Mouse (Mus musculus) midbrain, postnatal 0 days (tissue): Measurements from ENCODE around the gene Rpa1. TPM values are rescaled to one million over a fixed set of nuclear protein-coding genes. Genes with fewer than 3 reads are reported as not detected.
A peak's percentile ranks its signal among the peaks of the same experiment; 100 is the strongest.
"Not testable (repeated sequence)": the region's sequence is repeated elsewhere in the genome, so short reads cannot be mapped to it uniquely, and the experiment has no call there.

Experiments used
- ATAC-seq: fragments of 200-750 bp; cut with Nextera tagmentation; 2 replicates; pipeline ENCODE4 v1.8.0; 2017; ENCODE audit warnings: moderate number of reproducible peaks, mild to moderate bottlenecking, moderate TSS enrichment, moderate library complexity; ENCODE audit not compliant: low FRiP score
- DNase-seq: peaks from one replicate; pipeline ENCODE4 v3.0.0-alpha.2; 2015; ENCODE audit warnings: low spot score
- H3K27ac ChIP-seq: fragments of 300-500 bp; sonication (generic); 2 replicates; pipeline ENCODE4 v1.5.1; 2014; ENCODE audit warnings: low read depth, mild to moderate bottlenecking, low read length, mixed read lengths
- H3K27me3 ChIP-seq: fragments of 300-500 bp; sonication (generic); 2 replicates; pipeline ENCODE4 v1.6.1; 2014; ENCODE audit warnings: low read length, control low read depth, mixed read lengths; ENCODE audit not compliant: insufficient read depth
- H3K36me3 ChIP-seq: fragments of 300-500 bp; sonication (generic); 2 replicates; pipeline ENCODE4 v1.6.1; 2014; ENCODE audit warnings: low read length, control low read depth, mixed read lengths; ENCODE audit not compliant: insufficient read depth
- H3K4me1 ChIP-seq: fragments of 300-500 bp; sonication (generic); 2 replicates; pipeline ENCODE4 v1.6.1; 2014; ENCODE audit warnings: mild to moderate bottlenecking, control low read depth, antibody characterized with exemption, low read length, mixed read lengths; ENCODE audit not compliant: insufficient read depth
- H3K4me2 ChIP-seq: fragments of 300-500 bp; sonication (generic); 2 replicates; pipeline ENCODE4 v1.6.1; 2014; ENCODE audit warnings: low read depth, mild to moderate bottlenecking, low read length, mixed read lengths; ENCODE audit not compliant: poor library complexity, severe bottlenecking
- H3K4me3 ChIP-seq: fragments of 300-500 bp; sonication (generic); 2 replicates; pipeline ENCODE4 v1.5.1; 2014; ENCODE audit warnings: low read depth, mild to moderate bottlenecking, low read length, moderate library complexity
- H3K9ac ChIP-seq: fragments of 300-500 bp; sonication (generic); replicated peaks from 2 replicates; pipeline ENCODE4 v1.6.1; 2014; ENCODE audit warnings: mild to moderate bottlenecking, low read length, moderate library complexity, mixed read lengths; ENCODE audit not compliant: poor library complexity, severe bottlenecking
- H3K9me3 ChIP-seq: fragments of 300-500 bp; sonication (generic); 2 replicates; pipeline ENCODE4 v1.6.1; 2016; ENCODE audit warnings: low read length, control low read depth
- CTCF ChIP-seq: IDR thresholded peaks from 2 replicates; pipeline ENCODE4 v1.5.1; 2016; ENCODE audit warnings: antibody characterized with exemption, mild to moderate bottlenecking
- WGBS: fragments of 180-500 bp; shearing (Covaris S2); extraction: QIAGEN DNeasy Blood & Tissue Kit; methylation state at CpG from one replicate; pipeline ENCODE4 v1.1.7; 2014; 5-methylcytosine and 5-hydroxymethylcytosine counted together
- polyA plus RNA-seq: library from polyadenylated mRNA; unstranded; fragments of >200 nt; fragmentation: Nextera tagmentation; extraction: Ambion mirVana; gene quantifications from 2 replicates; pipeline ENCODE4 v1.2.1, GENCODE M21; 2015
- total RNA-seq: library from RNA; depleted of rRNA; stranded (reverse); fragments of >200 nt; gene quantifications from 2 replicates; pipeline ENCODE4 v1.2.3, GENCODE M21; 2014

Gene Rpa1
- total and polyA plus RNA-seq, 2 experiments from 2014 or later, result 43.8 to 47.6 TPM

- WGBS, result 66% methylated on average over 9 of the region's 9 CpGs
- Histone ChIP-seq H3K4me3 (no peak overlapping the region), H3K4me2 (no peak overlapping the region), H3K36me3 (peaks cover 16% of the 10 kb centered on the region), H3K27ac (no peak overlapping the region), H3K9ac (no peak overlapping the region), H3K4me1 (no peaks in the 10 kb centered on the region), H3K27me3 (no peaks in the 10 kb centered on the region), H3K9me3 (no peaks in the 10 kb centered on the region)
- TF ChIP-seq CTCF, result no peak
- DNase-seq (no peak), ATAC-seq (no peak)
These were observed 47.2 kb downstream of the Rpa1 start for GRCm38 (mm10) chr11:75300954-75301353.

- H3K4me3 ChIP-seq, result no peak overlapping the region
- H3K9me3 ChIP-seq, result no peaks in the 10 kb centered on the region
- no peak overlapping the region for H3K27ac ChIP-seq
- no peak for TF ChIP-seq CTCF
- WGBS, result 32% methylated on average over 10 of the region's 10 CpGs
- no peak for ATAC-seq
- peak; percentile 53 for DNase-seq
- H3K4me1 ChIP-seq, result no peaks in the 10 kb centered on the region; the same call in 1 of the 2 replicates
- no peak overlapping the region for H3K9ac ChIP-seq
- H3K4me2 ChIP-seq, result no peak overlapping the region
- H3K27me3 ChIP-seq, result no peaks in the 10 kb centered on the region
- peaks cover 4% of the 10 kb centered on the region for H3K36me3 ChIP-seq
These were observed 48.3 kb downstream of the Rpa1 start for GRCm38 (mm10) chr11:75299786-75300185.

GRCm38 (mm10) chr11:75298491-75298890 is 49.6 kb downstream of the Rpa1 start:
- H3K9me3 ChIP-seq, result no peaks in the 10 kb centered on the region
- no peak overlapping the region for H3K4me2 ChIP-seq
- ATAC-seq, result no peak
- no peak overlapping the region for H3K9ac ChIP-seq
- no peak for DNase-seq
- H3K4me1 ChIP-seq, result peaks cover 6% of the 10 kb centered on the region
- peaks cover 3% of the 10 kb centered on the region for H3K36me3 ChIP-seq
- WGBS, result 41% methylated on average over 11 of the region's 11 CpGs
- no peak for TF ChIP-seq CTCF
- H3K4me3 ChIP-seq, result no peak overlapping the region
- H3K27ac ChIP-seq, result no peak overlapping the region
- no peaks in the 10 kb centered on the region for H3K27me3 ChIP-seq

GRCm38 (mm10) chr11:75297631-75298030 is 50.5 kb downstream of the Rpa1 start:
- no peaks in the 10 kb centered on the region for H3K9me3 ChIP-seq
- no peak for DNase-seq
- H3K4me3 ChIP-seq, result no peak overlapping the region
- ATAC-seq, result no peak
- H3K27ac ChIP-seq, result no peak overlapping the region
- WGBS, result 84% methylated on average over 9 of the region's 9 CpGs
- no peak overlapping the region for H3K4me2 ChIP-seq
- H3K9ac ChIP-seq, result no peak overlapping the region
- H3K4me1 ChIP-seq, result peaks cover 7% of the 10 kb centered on the region
- TF ChIP-seq CTCF, result no peak
- no peaks in the 10 kb centered on the region for H3K27me3 ChIP-seq
- peaks cover 3% of the 10 kb centered on the region for H3K36me3 ChIP-seq

- Histone ChIP-seq H3K4me1 (peaks cover 15% of the 10 kb centered on the region), H3K36me3 (peaks cover 3% of the 10 kb centered on the region; the same call in 1 of the 2 replicates), H3K27ac (no peak overlapping the region), H3K27me3 (no peaks in the 10 kb centered on the region), H3K4me2 (no peak overlapping the region), H3K9me3 (no peaks in the 10 kb centered on the region), H3K4me3 (no peak overlapping the region), H3K9ac (no peak overlapping the region)
- WGBS, result 89% methylated on average over 9 of the region's 9 CpGs
- TF ChIP-seq CTCF, result no peak
- ATAC-seq, result no peak
- DNase-seq, result no peak
These were observed 51.6 kb downstream of the Rpa1 start for GRCm38 (mm10) chr11:75296406-75297005.

- 92% methylated on average over 4 of the region's 5 CpGs for WGBS
- peaks cover 15% of the 10 kb centered on the region for H3K4me1 ChIP-seq
- H3K4me3 ChIP-seq, H3K4me2 ChIP-seq, ATAC-seq, DNase-seq, H3K9ac ChIP-seq, H3K9me3 ChIP-seq, H3K36me3 ChIP-seq, H3K27ac ChIP-seq, H3K27me3 ChIP-seq: not testable (repeated sequence)
These were observed 52.6 kb downstream of the Rpa1 start for GRCm38 (mm10) chr11:75295534-75295933.
